Mouse (Mus musculus): ENCODE results near the gene Slfn1. TPM values are rescaled to one million over a fixed set of nuclear protein-coding genes. Genes with fewer than 3 reads are reported as not detected.
"Not testable (repeated sequence)": the region's sequence is repeated elsewhere in the genome, so short reads cannot be mapped to it uniquely, and the experiment has no call there.

Slfn1 gene
- polyA plus RNA-seq, 1 experiment from 2014 or later = not detected

DNA sequence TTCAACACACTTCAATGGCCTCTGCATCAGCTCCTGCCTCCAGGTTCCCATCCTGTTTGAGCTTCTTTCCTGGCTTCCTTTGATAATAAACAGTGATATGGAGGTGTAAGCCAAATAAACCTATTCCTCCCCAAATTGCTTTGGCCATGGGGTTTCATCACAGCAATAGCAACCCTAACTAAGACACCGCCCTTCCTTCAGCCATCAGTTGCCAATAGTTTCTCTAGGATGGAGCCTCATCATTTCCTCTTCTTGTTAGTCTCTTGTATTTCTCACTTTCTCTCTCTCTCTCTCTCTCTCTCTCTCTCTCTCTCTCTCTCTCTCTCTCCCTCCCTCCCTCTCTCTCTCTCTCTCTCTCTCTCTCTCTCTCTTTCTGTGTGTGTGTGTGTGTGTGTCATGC, 32.3 kb downstream of the Slfn1 start:
- H3K4me2 ChIP-seq; H3K27ac ChIP-seq (ENCODE audit: low read depth, low read length); H3K9me3 ChIP-seq (replicated peaks; ENCODE audit: control insufficient read depth, low read length); H3K9ac ChIP-seq (ENCODE audit: low read depth, low read length); ATAC-seq (replicated peaks; ENCODE audit: insufficient number of reproducible peaks, low FRiP score, low TSS enrichment); H3K36me3 ChIP-seq (ENCODE audit: control insufficient read depth, insufficient read depth, low read length); H3K4me3 ChIP-seq (ENCODE audit: low read depth, low read length); H3K27me3 ChIP-seq (ENCODE audit: control insufficient read depth, insufficient read depth, low read length); H3K4me1 ChIP-seq (ENCODE audit: control insufficient read depth, insufficient read depth, low read length): not testable (repeated sequence)
- WGBS (ENCODE audit: insufficient replicate concordance) = no CpG with 5 or more reads among the region's 1 CpGs

Other genes with a start within 250 kb of the Slfn1 start
- gene Rffl, start 245.6 kb upstream of the Slfn1 start, polyA plus RNA-seq (2014; fragmentation: Nextera tagmentation; extraction: Ambion mirVana) = 6.4 and 7.4 TPM in 2 replicates
- 15.3 and 16.4 TPM in 2 replicates for gene Rad51d, start 226.2 kb upstream of the Slfn1 start, polyA plus RNA-seq (2014; fragmentation: Nextera tagmentation; extraction: Ambion mirVana)
- gene Fndc8, start 224.7 kb upstream of the Slfn1 start, polyA plus RNA-seq (2014; fragmentation: Nextera tagmentation; extraction: Ambion mirVana) = 0.10 TPM in 1 of 2 replicates, not detected in the other
- gene Nle1, start 208.4 kb upstream of the Slfn1 start, polyA plus RNA-seq (2014; fragmentation: Nextera tagmentation; extraction: Ambion mirVana) = 16.7 and 22.9 TPM in 2 replicates
- gene Unc45b, start 206.3 kb upstream of the Slfn1 start, polyA plus RNA-seq (2014; fragmentation: Nextera tagmentation; extraction: Ambion mirVana) = 174 and 220 TPM in 2 replicates
- 0.68 and 1.4 TPM in 2 replicates for gene Slfn5, start 165.5 kb upstream of the Slfn1 start, polyA plus RNA-seq (2014; fragmentation: Nextera tagmentation; extraction: Ambion mirVana)
- 14.1 and 16.6 TPM in 2 replicates for gene Slfn9, start 125.0 kb upstream of the Slfn1 start, polyA plus RNA-seq (2014; fragmentation: Nextera tagmentation; extraction: Ambion mirVana)
- gene Slfn8, start 96.0 kb upstream of the Slfn1 start, polyA plus RNA-seq (2014; fragmentation: Nextera tagmentation; extraction: Ambion mirVana) = 0.29 and 0.39 TPM in 2 replicates
- 2.4 and 2.7 TPM in 2 replicates for gene Slfn2, start 51.7 kb upstream of the Slfn1 start, polyA plus RNA-seq (2014; fragmentation: Nextera tagmentation; extraction: Ambion mirVana)
- 0.06 TPM in 1 of 2 replicates, not detected in the other for gene Slfn4, start 58.3 kb downstream of the Slfn1 start, polyA plus RNA-seq (2014; fragmentation: Nextera tagmentation; extraction: Ambion mirVana)
- 1.4 and 1.5 TPM in 2 replicates for gene Slfn3, start 74.5 kb downstream of the Slfn1 start, polyA plus RNA-seq (2014; fragmentation: Nextera tagmentation; extraction: Ambion mirVana)
- gene Slfn14, start 169.9 kb downstream of the Slfn1 start, polyA plus RNA-seq (2014; fragmentation: Nextera tagmentation; extraction: Ambion mirVana) = 3.1 and 3.9 TPM in 2 replicates
- 51.5 and 66.1 TPM in 2 replicates for gene Ap2b1, start 182.2 kb downstream of the Slfn1 start, polyA plus RNA-seq (2014; fragmentation: Nextera tagmentation; extraction: Ambion mirVana)
- gene Pex12, start 185.7 kb downstream of the Slfn1 start, polyA plus RNA-seq (2014; fragmentation: Nextera tagmentation; extraction: Ambion mirVana) = 9.6 and 9.7 TPM in 2 replicates